Mouse (Mus musculus): Measurements from ENCODE around the gene Gnmt.
"Not testable (repeated sequence)": the region's sequence is repeated elsewhere in the genome, so short reads cannot be mapped to it uniquely, and the experiment has no call there.

The Gnmt gene

DNA sequence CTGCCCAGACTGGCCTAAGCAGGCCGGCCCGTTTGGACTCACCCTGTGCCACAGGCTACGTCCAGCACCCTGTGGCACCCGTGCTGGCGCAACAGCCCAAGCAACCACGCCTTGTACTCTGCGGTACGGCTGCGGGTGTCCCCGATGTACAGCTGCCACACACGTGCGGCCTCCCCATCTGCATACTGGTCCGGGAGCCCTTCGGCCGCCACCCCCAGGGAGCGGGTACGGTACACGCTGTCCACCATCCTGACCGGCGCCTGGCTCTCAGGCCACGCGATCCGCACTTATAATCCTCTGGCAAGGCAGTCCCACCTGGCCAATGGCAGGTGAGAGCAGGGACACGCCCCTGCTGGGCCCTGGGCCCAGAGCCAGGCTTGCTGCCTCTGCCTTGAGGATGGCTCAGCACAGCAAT, at the start of gene Gnmt:
TSS of gene Gnmt (minus strand) at position 265 of the 415 bp plus-strand sequence.
- DNase-seq (ENCODE audit: low read depth, low spot score): no peak

DNA sequence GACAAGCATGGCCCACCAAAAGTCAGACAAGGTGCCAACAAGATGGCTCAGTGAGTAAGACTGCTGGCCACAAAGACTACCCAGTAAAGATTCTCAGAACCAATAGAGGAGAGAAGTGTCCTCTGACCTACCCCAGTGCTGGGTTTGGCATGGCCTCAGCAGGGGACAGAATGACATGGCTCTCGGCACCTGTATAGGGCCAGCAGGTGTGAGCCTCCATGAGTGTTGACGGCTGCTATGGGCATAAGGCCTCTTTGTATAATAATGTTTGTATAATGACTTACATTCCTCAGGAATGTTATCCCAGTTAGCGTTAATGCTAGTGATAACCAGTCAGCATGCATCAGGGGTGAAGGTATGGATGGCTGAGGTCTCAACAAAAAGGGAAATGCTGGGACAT, 47.1 kb upstream of the Gnmt start:
- no peak for DNase-seq (ENCODE audit: low read depth, low spot score)

DNA sequence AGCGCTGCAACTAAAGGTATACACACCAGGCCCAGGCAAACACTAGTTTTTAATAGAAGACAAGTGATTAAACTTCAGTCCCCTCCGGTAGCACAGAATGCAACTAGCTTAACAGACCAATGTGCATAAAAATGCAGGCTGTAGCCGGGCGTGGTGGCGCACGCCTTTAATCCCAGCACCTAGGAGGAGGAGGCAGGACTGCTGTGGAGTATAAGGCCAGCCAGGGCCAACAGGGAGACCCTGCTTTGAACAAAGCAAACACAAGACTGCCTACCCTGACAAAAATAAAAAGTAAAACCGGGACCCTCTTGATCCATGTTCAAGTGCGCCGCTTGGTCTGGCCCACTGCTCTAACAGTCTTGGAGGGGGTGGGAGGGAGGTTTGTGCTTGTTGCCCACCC, 46.1 kb upstream of the Gnmt start:
- no peak for DNase-seq (ENCODE audit: low read depth, low spot score)

- DNase-seq (ENCODE audit: low read depth, low spot score): no peak
Observed at GRCm38 (mm10) chr17:46774131-46774472, 45.1 kb upstream of the Gnmt start.

DNA sequence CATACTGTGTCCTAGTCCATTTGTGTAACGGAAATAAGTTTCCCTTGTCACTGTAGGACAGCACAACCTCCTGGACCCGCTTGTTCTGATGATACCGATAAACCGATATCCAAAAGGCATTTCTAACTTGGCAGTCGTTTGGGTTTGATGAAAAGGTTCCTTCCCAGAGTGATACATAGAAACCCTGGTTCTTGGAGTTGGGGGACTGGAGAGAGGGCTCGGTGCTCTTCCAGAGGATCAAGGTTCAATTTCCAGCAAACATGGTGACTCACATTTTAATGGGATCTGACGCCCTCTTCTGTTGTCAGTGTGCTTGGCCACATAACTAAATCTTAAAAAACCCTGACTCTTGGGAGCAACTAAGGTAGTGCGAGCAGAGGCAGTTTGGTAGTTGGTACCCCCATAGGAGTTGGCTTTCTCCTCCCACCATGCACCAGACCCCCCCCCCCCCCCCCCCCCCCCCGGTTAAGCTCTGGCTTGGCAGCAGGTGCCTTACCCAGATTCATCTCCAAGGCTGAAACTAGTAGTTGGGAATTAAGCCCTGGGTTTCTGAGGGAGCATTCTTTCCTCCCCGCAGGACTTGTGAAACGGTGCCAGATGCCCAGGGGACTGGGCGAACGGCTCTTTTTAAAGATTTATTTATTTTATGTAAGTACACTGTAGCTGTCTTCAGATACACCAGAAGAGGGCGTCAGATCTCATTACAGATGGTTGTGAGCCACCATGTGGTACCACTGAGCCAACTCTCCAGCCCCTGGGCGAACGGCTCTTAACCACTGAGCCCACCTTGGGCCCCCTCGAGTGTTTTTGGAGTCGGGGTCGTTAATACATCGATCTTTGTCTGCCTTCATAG, 44.5 kb upstream of the Gnmt start:
- DNase-seq (ENCODE audit: low read depth, low spot score): no peak

GRCm38 (mm10) chr17:46772404-46773277, 43.7 kb upstream of the Gnmt start, which contains the start of gene 2310039H08Rik:
2310039H08Rik (plus strand) TSS chr17:46772635.
- peak; percentile 94 for DNase-seq (ENCODE audit: low read depth, low spot score)

DNA sequence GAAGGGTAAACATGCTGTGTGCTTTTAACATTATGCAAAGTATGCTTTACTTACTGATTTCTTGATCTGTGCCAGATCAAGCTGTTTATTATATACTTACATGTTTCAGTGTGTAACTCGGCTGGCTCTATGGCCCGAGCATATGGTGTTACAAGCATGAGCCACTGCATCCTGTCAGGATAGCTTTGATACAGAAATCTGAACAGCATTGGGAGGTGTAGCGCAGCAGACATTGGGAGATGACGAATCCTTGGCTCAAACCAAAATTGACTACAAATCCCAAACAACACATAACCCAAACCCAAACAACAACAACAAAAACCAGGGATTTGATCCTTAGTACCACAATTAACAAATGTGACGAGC, 43.1 kb upstream of the Gnmt start:
- no peak for DNase-seq (ENCODE audit: low read depth, low spot score)

DNA sequence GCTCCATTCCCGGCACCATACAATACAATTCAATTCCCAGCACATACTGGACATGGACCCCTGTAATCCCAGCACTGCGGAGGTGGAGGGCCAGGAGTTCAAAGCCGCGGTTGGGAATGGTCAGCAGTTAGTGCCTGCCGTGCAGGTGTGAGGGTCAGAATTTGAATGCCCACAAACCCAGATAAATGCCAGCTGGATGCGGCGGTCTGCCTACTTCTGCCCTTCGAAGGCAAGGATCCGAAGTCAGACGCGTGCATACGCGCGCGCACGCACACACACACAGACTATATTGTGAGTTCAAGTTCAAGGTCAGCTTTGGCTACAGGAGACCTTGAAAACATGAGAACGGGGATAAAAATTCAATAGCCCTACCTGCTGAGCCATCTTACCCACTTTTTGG, 42.6 kb upstream of the Gnmt start:
- DNase-seq (ENCODE audit: low read depth, low spot score): no peak

DNA sequence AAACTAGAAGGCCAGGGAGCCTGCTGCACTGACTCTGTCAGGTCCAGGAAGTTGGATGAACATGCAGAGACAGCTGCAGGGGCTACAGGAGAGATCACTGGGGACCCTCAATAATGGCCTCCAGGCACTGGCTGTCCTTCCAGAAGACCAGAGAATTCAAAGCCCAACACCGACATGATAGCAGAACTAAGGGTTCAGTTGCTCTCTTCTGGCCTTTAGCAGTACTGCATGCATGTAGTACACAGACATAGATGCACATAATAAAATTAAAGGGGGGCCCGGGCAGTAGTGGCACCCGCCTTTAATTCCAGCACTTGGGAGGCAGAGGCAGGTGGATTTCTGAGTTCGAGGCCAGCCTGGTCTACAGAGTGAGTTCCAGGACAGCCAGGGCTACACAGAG, 42.1 kb upstream of the Gnmt start:
- DNase-seq (ENCODE audit: low read depth, low spot score): no peak

DNA sequence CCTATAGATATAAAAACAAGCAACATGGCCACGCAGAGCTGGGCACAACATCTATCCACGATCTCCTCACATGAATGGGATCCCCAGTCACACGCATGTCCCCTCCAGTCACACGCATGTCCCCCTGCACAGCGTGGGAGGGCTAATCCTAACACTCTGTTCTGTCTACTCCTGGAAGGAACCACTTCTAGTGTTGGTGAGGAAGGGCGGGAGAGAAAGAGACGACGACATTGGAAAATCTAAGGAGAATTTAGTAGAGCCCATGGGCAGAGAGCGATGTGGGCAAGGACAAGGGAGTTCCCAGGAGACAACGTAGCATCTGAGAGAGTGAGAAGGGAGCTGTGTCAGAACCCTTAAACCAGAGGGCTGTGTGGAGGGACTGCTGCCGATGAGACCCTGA, 41.6 kb upstream of the Gnmt start:
- no peak for DNase-seq (ENCODE audit: low read depth, low spot score)

GRCm38 (mm10) chr17:46767868-46768267, 38.9 kb upstream of the Gnmt start:
- DNase-seq (ENCODE audit: low read depth, low spot score): no peak

DNA sequence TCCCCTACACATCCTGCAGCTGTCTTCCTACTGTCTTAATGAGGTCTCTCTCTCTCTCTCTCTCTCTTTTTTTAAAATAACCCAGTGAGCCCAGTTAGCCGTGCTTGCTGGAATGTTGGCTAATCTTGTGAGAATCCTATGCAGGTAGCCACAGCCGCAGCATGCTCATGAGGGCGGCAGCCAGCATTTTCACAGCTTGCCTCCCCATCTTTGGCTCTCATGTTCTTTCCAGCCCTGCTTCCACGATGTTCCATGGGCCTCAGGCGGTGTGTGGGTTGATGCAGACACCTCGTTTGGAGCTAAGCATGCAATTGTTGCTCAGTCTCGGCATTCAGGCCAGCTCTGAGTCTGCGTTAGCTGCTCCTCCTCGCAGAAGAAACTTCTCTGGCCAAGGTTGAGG, 35.9 kb upstream of the Gnmt start:
- DNase-seq (ENCODE audit: low read depth, low spot score): not testable (repeated sequence)

GRCm38 (mm10) chr17:46763544-46763943, 34.6 kb upstream of the Gnmt start, which contains the start of gene Ptcra:
Ptcra (minus strand) TSS chr17:46763712.
- no peak for DNase-seq (ENCODE audit: low read depth, low spot score)

- DNase-seq (ENCODE audit: low read depth, low spot score): no peak
Observed at GRCm38 (mm10) chr17:46758753-46759152, 29.8 kb upstream of the Gnmt start.

DNA sequence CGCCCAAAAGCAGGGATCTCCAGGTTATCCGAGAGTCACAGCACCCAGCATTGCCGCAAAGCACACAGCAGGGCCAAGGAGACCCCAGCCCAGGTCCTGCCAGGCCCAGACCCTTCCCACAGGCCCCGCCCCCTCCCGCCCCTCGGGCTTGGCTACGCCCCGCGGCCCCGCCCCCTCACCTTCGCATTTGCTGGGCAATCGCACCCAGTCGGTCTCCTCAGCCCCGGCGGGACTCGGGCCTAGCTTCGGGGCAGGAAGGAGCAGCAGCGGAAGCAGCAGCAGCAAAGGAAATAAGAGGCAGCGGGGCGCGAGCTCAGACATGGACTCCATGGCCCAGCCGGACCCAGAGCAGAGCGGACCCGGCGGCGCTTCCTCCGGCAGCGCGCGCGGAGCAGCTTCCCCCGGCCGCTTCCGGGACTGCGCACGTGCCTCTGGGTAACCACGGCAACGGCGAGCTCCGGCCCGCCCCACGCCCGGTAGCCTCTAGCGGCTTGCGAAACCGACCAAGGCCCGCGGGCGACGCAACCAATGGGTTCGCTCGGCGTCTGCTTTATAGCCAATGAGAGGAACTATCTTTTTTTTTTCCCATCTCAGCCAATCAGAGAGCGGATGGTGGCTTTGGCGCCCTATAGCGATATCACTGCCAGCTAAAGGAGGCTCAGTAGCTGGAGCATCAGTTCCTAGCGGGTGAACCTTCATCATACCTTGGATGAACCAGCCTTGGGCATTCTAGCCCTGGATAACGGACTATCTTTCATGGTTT, 23.0 kb upstream of the Gnmt start, which contains the start of gene Cnpy3:
TSS of gene Cnpy3 (minus strand) at position 421 of the 763 bp plus-strand sequence.
- peak; percentile 99 for DNase-seq (ENCODE audit: low read depth, low spot score)

DNA sequence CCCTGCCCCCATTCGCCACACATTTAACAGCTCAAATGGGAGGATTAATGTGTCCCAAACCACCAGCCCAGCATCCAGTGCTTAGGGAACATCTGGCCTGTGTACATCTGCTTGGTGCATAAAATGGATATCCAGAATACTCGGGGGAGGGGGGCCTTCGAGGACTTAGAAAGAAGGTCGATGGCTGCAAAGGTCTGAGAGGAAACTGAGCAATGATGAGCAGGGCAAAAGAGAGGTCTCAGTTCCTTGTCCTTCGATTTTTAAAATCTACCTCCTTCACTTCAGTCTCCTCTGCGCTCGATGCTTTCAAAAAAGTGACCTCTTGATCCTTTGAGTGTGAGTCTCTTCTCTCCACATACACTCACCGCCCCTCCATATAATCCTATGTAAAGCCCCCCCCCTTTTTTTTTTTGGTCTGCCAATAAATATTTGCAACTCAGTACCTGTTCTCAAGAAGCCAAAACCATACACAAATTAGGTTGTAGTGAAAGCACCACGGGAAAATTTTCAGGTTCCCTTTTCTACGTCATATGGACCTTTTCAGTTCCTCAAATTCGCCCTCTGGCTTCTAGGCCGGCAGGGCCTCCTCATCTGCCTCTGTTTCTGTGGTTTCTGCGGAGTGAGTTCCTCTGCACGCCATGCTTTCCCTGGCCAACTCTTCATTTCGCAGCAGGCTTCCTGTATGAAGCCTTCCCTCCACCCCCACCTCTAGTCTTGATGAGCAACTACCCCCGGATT, 22.3 kb upstream of the Gnmt start:
- no peak for DNase-seq (ENCODE audit: low read depth, low spot score)

GRCm38 (mm10) chr17:46750580-46750979, 21.6 kb upstream of the Gnmt start:
- no peak for DNase-seq (ENCODE audit: low read depth, low spot score)

- DNase-seq (ENCODE audit: low read depth, low spot score): no peak
Observed at GRCm38 (mm10) chr17:46749282-46749681, 20.3 kb upstream of the Gnmt start.

DNA sequence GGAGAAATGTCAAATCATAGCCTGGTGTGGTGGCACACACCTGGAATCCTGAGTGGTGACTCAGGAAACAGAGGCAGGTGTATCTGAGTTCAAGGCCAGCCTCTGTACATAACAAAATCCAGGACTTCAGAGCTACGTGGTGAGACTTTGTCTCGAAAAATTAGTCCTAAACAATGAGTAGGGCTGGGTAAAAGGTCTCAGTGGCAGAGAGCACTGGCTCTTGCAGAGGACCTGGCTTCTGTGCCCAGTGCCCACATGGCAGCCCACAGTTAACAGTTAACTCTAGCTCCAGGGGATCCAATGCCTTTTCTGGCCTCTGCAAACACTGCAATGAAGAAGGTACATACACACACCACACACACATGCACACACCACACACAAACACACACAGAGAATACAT, 18.8 kb upstream of the Gnmt start:
- no peak for DNase-seq (ENCODE audit: low read depth, low spot score)

DNA sequence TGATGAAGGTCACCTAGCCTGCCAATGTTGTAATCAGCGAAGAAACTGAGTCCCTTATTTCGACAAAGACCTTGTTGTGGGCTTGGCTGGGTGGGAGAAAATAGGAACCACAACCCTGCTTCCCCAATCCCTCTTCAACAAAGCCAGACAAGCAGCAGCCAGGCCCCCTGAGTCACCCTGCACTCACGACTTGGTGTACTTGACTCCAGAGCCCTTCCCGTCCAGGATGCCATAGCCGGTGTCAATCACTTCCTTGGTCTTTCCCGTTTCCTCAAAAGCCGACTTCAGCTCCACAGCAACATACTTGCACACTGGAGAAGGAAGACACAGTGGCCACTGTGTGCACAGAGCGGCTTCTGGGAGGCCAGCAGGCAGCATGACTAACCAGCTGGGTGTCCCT, 18.3 kb upstream of the Gnmt start:
- no peak for DNase-seq (ENCODE audit: low read depth, low spot score)

DNA sequence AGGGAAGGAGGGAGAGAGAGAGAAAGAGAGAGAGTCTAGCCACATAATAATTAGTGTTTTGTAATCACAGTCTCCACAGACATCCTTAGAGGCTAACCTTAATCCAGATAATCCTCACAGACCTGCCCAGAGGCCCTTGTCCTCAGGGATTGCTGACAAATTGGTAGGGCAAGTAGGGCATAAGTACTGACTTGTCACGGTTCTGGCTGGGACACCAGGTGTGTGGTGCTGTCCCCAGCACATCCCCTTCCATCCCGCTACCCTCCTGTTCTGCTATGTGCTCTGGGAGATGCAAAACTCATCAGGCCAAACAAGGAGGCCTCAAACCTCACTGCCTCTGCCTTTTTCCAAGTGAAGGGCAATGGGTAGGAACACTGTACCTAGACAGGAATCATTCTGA, 16.5 kb upstream of the Gnmt start:
- DNase-seq (ENCODE audit: low read depth, low spot score): no peak

Measured in ES-CJ7 (cell line).